Mouse (Mus musculus) limb, embryonic 13.5 days (tissue): ENCODE data around the gene Fam83d. TPM values are rescaled to one million over a fixed set of nuclear protein-coding genes. Genes with fewer than 3 reads are reported as not detected.

Source experiments
- ATAC-seq: fragments of 200-750 bp; cut with Nextera tagmentation; 2 replicates; pipeline ENCODE4 v1.8.0; 2017; ENCODE audit warnings: low read depth, moderate number of reproducible peaks, moderate TSS enrichment; ENCODE audit not compliant: low FRiP score
- H3K27ac ChIP-seq: fragments of 300-500 bp; sonication (generic); 2 replicates; pipeline ENCODE4 v1.5.1; 2015; ENCODE audit warnings: inconsistent platforms, mild to moderate bottlenecking, moderate library complexity
- H3K27me3 ChIP-seq: fragments of 300-500 bp; sonication (generic); 2 replicates; pipeline ENCODE4 v1.6.1; 2015; ENCODE audit warnings: mild to moderate bottlenecking, inconsistent platforms
- H3K36me3 ChIP-seq: fragments of 300-500 bp; sonication (generic); 2 replicates; pipeline ENCODE4 v1.6.1; 2015; ENCODE audit warnings: inconsistent platforms, mild to moderate bottlenecking, moderate library complexity
- H3K4me1 ChIP-seq: fragments of 300-500 bp; sonication (generic); 2 replicates; pipeline ENCODE4 v1.6.1; 2015; ENCODE audit warnings: inconsistent platforms
- H3K4me2 ChIP-seq: fragments of 300-500 bp; sonication (generic); replicated peaks from 2 replicates; pipeline ENCODE4 v1.6.1; 2015; ENCODE audit warnings: inconsistent platforms, mild to moderate bottlenecking, moderate library complexity
- H3K4me3 ChIP-seq: fragments of 300-500 bp; sonication (generic); 2 replicates; pipeline ENCODE4 v1.5.1; 2015; ENCODE audit warnings: moderate library complexity, mild to moderate bottlenecking, inconsistent platforms
- H3K9ac ChIP-seq: fragments of 300-500 bp; sonication (generic); 2 replicates; pipeline ENCODE4 v1.6.1; 2015; ENCODE audit warnings: mild to moderate bottlenecking, inconsistent platforms
- H3K9me3 ChIP-seq: fragments of 300-500 bp; sonication (generic); 2 replicates; pipeline ENCODE4 v1.6.1; 2016; ENCODE audit warnings: inconsistent platforms
- WGBS: fragments of 180-500 bp; shearing (Covaris S2); methylation state at CpG from one replicate; pipeline ENCODE4 v1.1.7; 2015; 5-methylcytosine and 5-hydroxymethylcytosine counted together
- polyA plus RNA-seq: library from polyadenylated mRNA; unstranded; fragments of >200 nt; fragmentation: Nextera tagmentation; extraction: Ambion mirVana; gene quantifications from 2 replicates; pipeline ENCODE4 v1.2.1, GENCODE M21; 2015

Fam83d gene
- 43.6 and 49.4 TPM in 2 replicates for polyA plus RNA-seq

- WGBS: under 1% methylated on average over 48 of the region's 48 CpGs
- no peaks in the 10 kb centered on the region for H3K9me3 ChIP-seq
- ATAC-seq: peak; percentile 98
Measured at GRCm38 (mm10) chr2:158767742-158768339, at the start of gene Fam83d. Gene Fam83d (plus strand): TSS chr2:158768093.

GRCm38 (mm10) chr2:158718816-158719549 is 48.9 kb upstream of the Fam83d start:
- no peaks in the 10 kb centered on the region for H3K9me3 ChIP-seq
- 87% methylated on average over 12 of the region's 12 CpGs for WGBS

More at GRCm38 (mm10) chr2:158767742-158768339, at the start of gene Fam83d:
- H3K4me2 ChIP-seq: peak within 1 kb of the TSS; percentile 91
- H3K4me1 ChIP-seq: peaks cover 45% of the 10 kb centered on the region
- peak within 1 kb of the TSS; percentile 82 for H3K27ac ChIP-seq
- H3K36me3 ChIP-seq: peaks cover 3% of the 10 kb centered on the region; the same call in 1 of the 2 replicates
- peak within 1 kb of the TSS; percentile 78 for H3K4me3 ChIP-seq
- peak within 1 kb of the TSS; percentile 77 for H3K9ac ChIP-seq
- no peaks in the 10 kb centered on the region for H3K27me3 ChIP-seq

GRCm38 (mm10) chr2:158720715-158721370 is 47.0 kb upstream of the Fam83d start:
- no peaks in the 10 kb centered on the region for H3K4me1 ChIP-seq
- H3K9me3 ChIP-seq: no peaks in the 10 kb centered on the region
- H3K27ac ChIP-seq: no peak overlapping the region
- no peak overlapping the region for H3K4me3 ChIP-seq
- no peak overlapping the region for H3K9ac ChIP-seq
- peaks cover 3% of the 10 kb centered on the region; the same call in 1 of the 2 replicates for H3K27me3 ChIP-seq
- no peak for ATAC-seq
- H3K36me3 ChIP-seq: no peaks in the 10 kb centered on the region
- H3K4me2 ChIP-seq: no peak overlapping the region
- 76% methylated on average over 16 of the region's 16 CpGs for WGBS

More at GRCm38 (mm10) chr2:158718816-158719549, 48.9 kb upstream of the Fam83d start:
- Histone ChIP-seq H3K36me3 (no peaks in the 10 kb centered on the region), H3K27ac (no peak overlapping the region), H3K4me2 (no peak overlapping the region), H3K4me1 (no peaks in the 10 kb centered on the region), H3K27me3 (peaks cover 3% of the 10 kb centered on the region; the same call in 1 of the 2 replicates), H3K9ac (no peak overlapping the region), H3K4me3 (no peak overlapping the region)
- ATAC-seq: no peak

GRCm38 (mm10) chr2:158721481-158721880 is 46.4 kb upstream of the Fam83d start:
- Histone ChIP-seq H3K4me3 (no peak overlapping the region), H3K4me1 (no peaks in the 10 kb centered on the region), H3K9me3 (no peaks in the 10 kb centered on the region), H3K9ac (no peak overlapping the region), H3K4me2 (no peak overlapping the region), H3K36me3 (no peaks in the 10 kb centered on the region), H3K27ac (no peak overlapping the region), H3K27me3 (peaks cover 3% of the 10 kb centered on the region; the same call in 1 of the 2 replicates)
- 56% methylated on average over 3 of the region's 3 CpGs for WGBS
- ATAC-seq: no peak

- H3K9me3 ChIP-seq: no peaks in the 10 kb centered on the region
- no peak overlapping the region for H3K4me2 ChIP-seq
- no peak for ATAC-seq
- no peak overlapping the region for H3K27ac ChIP-seq
- peaks cover 3% of the 10 kb centered on the region; the same call in 1 of the 2 replicates for H3K27me3 ChIP-seq
- no peaks in the 10 kb centered on the region for H3K36me3 ChIP-seq
- no peak overlapping the region for H3K9ac ChIP-seq
- no peak overlapping the region for H3K4me3 ChIP-seq
- 85% methylated on average over 4 of the region's 4 CpGs for WGBS
- no peaks in the 10 kb centered on the region for H3K4me1 ChIP-seq
Measured at GRCm38 (mm10) chr2:158722135-158722534, 45.8 kb upstream of the Fam83d start.

GRCm38 (mm10) chr2:158722991-158723551 is 44.8 kb upstream of the Fam83d start:
- no peak overlapping the region for H3K9ac ChIP-seq
- no peaks in the 10 kb centered on the region for H3K36me3 ChIP-seq
- ATAC-seq: no peak
- peaks cover 3% of the 10 kb centered on the region; the same call in 1 of the 2 replicates for H3K27me3 ChIP-seq
- no peak overlapping the region for H3K4me3 ChIP-seq
- H3K27ac ChIP-seq: no peak overlapping the region
- WGBS: 47% methylated on average over 6 of the region's 6 CpGs
- no peaks in the 10 kb centered on the region for H3K4me1 ChIP-seq
- no peaks in the 10 kb centered on the region for H3K9me3 ChIP-seq
- no peak overlapping the region for H3K4me2 ChIP-seq

GRCm38 (mm10) chr2:158723806-158724205 is 44.1 kb upstream of the Fam83d start:
- Histone ChIP-seq H3K4me2 (no peak overlapping the region), H3K4me1 (no peaks in the 10 kb centered on the region), H3K9me3 (no peaks in the 10 kb centered on the region), H3K4me3 (no peak overlapping the region), H3K36me3 (no peaks in the 10 kb centered on the region), H3K9ac (no peak overlapping the region), H3K27ac (no peak overlapping the region), H3K27me3 (peaks cover 3% of the 10 kb centered on the region; the same call in 1 of the 2 replicates)
- no peak for ATAC-seq
- 40% methylated on average over 6 of the region's 6 CpGs for WGBS

- 60% methylated on average over 6 of the region's 6 CpGs for WGBS
Measured at GRCm38 (mm10) chr2:158726252-158726651, 41.6 kb upstream of the Fam83d start.

GRCm38 (mm10) chr2:158728061-158728815 is 39.7 kb upstream of the Fam83d start:
- Histone ChIP-seq H3K36me3 (no peaks in the 10 kb centered on the region), H3K4me3 (no peak overlapping the region), H3K9me3 (no peaks in the 10 kb centered on the region), H3K27me3 (peaks cover 3% of the 10 kb centered on the region; the same call in 1 of the 2 replicates), H3K9ac (no peak overlapping the region), H3K27ac (no peak overlapping the region), H3K4me1 (no peaks in the 10 kb centered on the region), H3K4me2 (no peak overlapping the region)
- 39% methylated on average over 7 of the region's 7 CpGs for WGBS
- no peak for ATAC-seq

More at GRCm38 (mm10) chr2:158726252-158726651, 41.6 kb upstream of the Fam83d start:
- no peaks in the 10 kb centered on the region for H3K4me1 ChIP-seq
- peaks cover 3% of the 10 kb centered on the region; the same call in 1 of the 2 replicates for H3K27me3 ChIP-seq
- H3K9me3 ChIP-seq: no peaks in the 10 kb centered on the region
- H3K4me2 ChIP-seq: no peak overlapping the region
- H3K4me3 ChIP-seq: no peak overlapping the region
- no peak for ATAC-seq
- H3K36me3 ChIP-seq: no peaks in the 10 kb centered on the region
- no peak overlapping the region for H3K9ac ChIP-seq
- no peak overlapping the region for H3K27ac ChIP-seq

GRCm38 (mm10) chr2:158730896-158731295 is 37.0 kb upstream of the Fam83d start:
- no peak overlapping the region for H3K4me3 ChIP-seq

GRCm38 (mm10) chr2:158732521-158732920 is 35.4 kb upstream of the Fam83d start:
- Histone ChIP-seq H3K27ac (no peak overlapping the region), H3K36me3 (no peaks in the 10 kb centered on the region), H3K4me1 (no peaks in the 10 kb centered on the region), H3K4me3 (no peak overlapping the region), H3K4me2 (no peak overlapping the region), H3K27me3 (no peaks in the 10 kb centered on the region), H3K9me3 (no peaks in the 10 kb centered on the region), H3K9ac (no peak overlapping the region)
- no peak for ATAC-seq
- WGBS: 83% methylated on average over 9 of the region's 9 CpGs

More at GRCm38 (mm10) chr2:158730896-158731295, 37.0 kb upstream of the Fam83d start:
- 75% methylated on average over 3 of the region's 3 CpGs for WGBS
- no peak for ATAC-seq
- H3K36me3 ChIP-seq: no peaks in the 10 kb centered on the region
- no peak overlapping the region for H3K4me2 ChIP-seq
- no peaks in the 10 kb centered on the region for H3K4me1 ChIP-seq
- H3K27me3 ChIP-seq: no peaks in the 10 kb centered on the region
- no peaks in the 10 kb centered on the region for H3K9me3 ChIP-seq
- H3K9ac ChIP-seq: no peak overlapping the region
- no peak overlapping the region for H3K27ac ChIP-seq
